Mouse (Mus musculus) liver, adult (tissue): ENCODE measurements around the gene Glt6d1.

ENCODE experiments used
- GATA4 ChIP-seq: IDR thresholded peaks from 2 replicates; pipeline ENCODE4 v1.6.1; 2014; ENCODE audit warnings: mild to moderate bottlenecking, low read length; ENCODE audit not compliant: insufficient replicate concordance

Glt6d1 gene

DNA sequence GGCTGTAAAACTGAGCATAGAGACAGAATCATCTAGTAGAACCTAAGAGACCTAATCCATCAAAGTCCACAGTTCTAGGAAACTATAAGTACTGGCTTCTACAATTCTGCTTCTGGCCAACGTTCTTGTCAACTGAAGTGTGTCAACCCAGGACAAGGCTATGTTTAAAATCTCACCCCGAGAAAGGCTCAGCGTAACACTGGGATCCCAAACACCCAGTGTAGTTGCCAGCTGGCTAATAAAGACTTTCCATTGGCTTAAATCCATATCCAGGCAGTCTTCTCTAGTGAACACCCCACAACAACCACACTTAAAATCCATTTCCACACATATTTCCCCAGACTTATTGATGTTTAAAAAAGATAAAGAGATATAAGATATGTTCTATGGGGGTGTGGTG is 15.1 kb upstream of the Glt6d1 start:
- no peak for TF ChIP-seq GATA4

DNA sequence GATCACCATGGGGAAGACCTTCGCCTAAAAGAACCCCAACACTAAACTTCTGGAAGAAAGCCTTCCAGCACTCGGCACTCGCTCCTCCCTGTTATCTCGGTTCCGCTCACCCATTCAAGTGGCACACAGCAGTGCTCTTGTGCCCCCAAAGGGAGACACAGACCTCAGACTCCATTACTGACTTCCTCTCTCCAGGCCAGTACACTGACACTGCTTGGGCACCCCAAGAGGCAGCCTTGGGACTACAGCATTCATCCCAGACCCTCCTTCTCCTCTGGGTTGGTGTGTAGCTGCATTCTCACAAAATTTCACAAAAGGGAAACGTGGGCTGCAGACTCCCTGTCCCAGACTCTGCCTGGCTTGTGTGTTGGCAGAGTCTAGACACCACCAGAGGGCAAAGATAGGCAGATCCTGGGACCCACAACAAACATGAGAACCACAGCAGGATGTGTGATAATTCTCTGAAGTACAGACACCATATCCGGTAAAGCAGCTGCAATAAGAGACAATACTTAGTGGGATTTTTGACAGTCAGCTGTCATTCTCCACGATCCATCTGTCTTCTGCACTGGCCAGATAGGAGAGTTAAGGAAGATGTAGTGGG is 12.8 kb upstream of the Glt6d1 start:
- no peak for TF ChIP-seq GATA4

DNA sequence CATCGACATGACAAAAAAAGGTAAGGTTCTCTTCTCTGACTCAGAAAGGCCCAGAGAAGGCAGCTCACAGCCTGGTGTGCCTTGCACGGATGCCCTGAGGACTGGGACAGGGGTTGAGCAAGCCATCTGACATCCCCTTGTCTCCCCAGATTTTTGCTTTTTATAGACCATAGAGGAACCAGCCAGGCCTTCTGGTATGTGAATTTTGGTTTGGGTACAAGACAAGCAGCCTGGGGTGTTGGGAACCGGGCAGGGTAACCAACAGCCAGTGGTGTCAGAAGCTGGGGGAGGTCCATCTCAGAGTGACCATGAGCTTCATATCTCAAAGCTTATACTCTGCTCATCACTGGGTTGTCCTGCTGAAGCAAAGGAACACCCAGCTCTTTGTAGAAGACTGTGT is 9.1 kb upstream of the Glt6d1 start:
- no peak for TF ChIP-seq GATA4

DNA sequence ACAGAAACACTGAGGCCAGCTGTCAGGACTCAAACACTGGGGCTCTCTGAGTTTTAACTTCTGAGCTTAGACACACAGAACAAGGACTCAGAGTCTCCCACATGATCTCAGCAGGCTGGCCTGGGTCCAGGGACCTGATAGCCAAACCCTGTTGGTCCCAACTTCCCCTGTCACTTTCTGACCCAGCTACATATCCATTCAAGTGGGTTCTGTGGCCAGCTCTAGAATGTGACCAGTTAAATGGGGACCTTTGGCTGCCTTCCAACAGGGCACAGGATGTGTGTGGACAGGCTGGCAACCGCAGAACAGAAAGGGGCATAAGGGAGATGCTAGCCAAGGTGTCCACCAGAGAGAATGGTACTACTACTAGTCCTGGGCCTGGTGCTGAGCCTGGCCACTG is 7.2 kb upstream of the Glt6d1 start, which contains the start of gene Lcn9:
TSS of gene Lcn9 (plus strand) at position 348 of the 400 bp plus-strand sequence.
- no peak for TF ChIP-seq GATA4

DNA sequence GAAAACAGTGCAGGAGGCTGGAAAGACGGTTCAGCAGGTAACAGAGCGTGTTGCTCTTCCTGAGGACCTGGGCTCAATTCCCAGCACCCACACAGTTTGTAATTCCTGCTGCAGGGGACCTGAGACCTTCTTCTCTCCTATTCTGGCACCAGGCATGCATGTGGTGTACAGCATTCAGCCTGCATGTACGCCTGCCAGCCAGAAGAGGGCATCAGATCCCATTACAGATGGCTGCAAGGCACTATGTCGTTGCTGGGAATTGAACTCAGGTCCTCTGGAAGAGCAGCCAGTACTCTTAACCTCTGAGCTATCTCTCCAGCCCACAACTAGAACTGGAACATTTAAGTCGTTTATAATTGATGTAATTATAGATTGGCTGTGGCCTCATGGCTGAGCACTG is 2.3 kb downstream of the Glt6d1 start:
- no peak for TF ChIP-seq GATA4

DNA sequence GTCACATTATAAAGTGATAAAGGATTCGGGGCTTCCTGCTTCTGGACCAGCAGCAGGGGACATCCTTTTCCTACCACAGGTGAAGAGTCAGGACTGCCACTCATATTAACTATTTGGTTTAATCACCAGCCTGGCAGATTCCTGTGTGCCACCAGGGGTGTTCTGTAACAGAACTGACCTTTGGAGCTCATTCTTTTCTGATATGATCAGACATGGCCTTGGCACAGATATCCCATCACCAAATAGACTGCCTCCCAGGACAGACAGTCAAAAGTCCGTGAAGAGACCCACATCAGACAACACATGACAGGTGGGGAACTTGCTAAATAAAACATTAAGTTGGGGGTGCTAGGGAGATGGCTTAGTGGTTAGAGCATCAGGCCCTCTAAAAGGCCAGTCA is 3.9 kb downstream of the Glt6d1 start:
- no peak for TF ChIP-seq GATA4

DNA sequence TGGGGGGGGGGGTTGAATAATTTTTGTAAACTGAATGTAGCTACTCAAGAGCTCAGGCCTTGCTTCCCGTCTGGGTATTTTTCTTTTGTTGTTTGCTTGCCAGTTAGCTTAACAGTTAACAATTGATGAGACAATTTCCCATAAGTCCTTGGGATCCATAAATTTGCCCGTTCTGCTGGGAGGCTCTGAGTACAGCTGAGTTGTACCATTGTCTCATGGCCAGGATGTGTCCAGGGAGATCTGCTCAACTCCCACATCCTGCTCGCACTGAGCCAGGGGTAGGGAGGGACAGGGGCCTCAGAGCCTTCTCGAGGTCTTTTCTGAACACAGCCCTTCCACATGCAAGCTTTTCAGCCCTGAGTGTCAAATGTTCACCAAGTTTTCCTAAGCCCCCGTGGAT is 17.6 kb downstream of the Glt6d1 start:
- TF ChIP-seq GATA4, result no peak

DNA sequence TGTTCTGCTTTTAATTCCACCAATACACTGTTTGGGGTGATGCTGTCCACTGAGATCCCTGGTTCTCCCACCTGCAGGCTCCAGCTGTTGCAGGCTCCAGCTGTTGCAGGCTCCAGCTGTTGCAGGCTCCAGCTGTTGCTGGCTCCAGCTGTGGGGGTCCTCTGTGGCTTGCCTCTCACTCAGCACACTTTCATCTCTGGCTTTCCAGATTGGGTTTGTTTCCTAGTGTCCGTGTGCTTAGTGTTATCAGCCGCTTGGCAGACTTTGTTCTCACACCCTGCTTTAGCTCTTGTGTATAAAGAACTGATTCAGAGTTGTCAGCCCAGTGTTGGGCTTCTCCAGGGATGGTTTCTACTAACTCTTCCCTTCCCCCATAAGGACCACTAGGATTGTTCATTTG is 18.0 kb downstream of the Glt6d1 start:
- TF ChIP-seq GATA4, result no peak

DNA sequence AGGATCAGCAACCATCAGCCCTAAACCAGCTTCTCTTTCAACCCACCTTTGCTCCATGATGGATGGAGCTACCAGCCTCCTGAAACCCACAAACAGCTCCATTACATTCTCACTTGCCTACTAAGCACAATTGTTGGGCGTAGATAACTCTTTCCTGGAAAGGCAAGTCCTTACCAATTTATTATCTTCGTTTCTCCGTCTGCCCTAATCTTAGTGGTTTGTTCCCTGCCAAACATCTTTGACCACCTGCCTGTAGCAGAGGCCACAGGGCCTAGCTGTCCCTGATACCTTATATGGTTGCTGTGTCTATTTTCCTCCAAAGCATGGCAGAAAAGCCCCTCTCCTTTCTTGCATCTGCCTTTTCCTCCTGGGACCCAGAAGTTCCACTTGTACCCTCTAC is 26.6 kb downstream of the Glt6d1 start:
- TF ChIP-seq GATA4, result no peak

DNA sequence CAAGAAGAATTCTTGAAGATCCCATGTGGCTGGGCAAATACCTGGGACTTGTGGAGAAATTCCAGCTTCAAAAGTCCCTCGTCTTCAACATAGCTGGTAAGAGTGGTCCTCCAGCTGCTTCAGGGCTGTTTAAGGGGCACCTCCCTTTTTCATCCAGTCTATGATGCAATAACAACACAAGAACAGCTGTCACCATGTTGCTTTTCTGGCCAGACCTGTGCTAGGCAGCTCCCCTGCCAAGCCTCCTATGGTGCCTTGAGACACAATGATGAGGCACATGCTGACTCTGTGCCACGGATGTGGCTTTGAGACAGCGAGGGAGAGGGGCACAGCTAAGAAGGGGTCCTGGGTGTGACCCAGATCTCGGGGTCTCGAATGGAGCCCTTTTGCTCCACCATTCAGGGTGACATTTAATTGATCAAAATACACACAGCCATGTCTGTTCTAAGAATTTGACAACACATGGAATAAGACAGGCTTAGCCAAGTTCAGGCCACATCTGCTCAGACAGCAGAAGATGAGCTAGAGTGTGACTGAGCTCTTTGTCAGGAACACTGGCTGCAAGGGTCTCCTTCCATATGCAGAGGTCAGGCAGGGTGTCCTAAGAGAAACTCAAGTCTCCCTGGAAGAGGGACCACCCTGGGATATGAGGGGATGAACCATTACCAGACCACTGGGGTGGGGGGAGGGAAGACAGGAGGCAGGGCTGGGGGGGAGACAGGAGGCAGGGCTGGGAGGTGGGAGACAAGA is 29.9 kb downstream of the Glt6d1 start:
- TF ChIP-seq GATA4, result no peak

DNA sequence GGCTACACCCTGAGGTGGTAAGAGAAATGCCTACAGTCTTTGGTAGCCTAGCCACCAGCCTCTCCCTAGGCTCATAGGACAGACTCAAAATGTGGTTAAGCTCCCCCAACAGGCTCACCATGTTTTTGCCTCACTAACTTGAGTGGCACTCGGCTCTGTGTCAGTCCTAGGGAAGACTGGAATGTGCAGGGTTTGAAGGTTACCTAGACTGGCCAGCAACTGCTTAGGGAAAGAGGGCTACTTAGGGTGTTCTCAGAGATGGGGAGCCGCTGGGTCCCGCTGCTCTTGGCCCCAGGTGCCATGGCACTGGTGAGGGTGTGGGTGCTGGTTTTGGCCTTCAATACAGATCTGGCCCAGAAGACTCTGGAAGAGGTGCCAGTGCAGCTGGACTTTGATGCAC is 33.7 kb downstream of the Glt6d1 start, which contains the start of gene Gm13539:
TSS of gene Gm13539 (plus strand) at position 301 of the 400 bp plus-strand sequence.
- no peak for TF ChIP-seq GATA4

DNA sequence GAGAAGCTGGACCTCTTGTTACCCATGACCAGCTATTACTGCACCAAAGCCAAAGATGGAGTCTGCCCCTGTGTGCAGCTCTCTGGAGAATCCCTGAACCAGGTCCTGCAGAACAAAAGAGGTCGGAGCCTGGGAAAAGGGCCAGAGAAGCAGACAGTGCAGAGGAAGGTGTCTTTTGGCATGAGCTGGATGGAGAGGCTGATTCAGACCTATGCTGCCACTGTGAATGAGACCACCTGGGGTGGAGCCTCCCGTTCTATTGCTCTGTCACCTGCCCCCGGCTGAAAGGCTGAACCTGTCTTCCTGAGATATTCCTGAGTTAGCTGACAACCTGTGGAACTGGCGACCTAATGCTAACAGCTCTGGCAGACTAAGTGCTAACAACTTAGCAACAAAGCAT is 34.7 kb downstream of the Glt6d1 start:
- TF ChIP-seq GATA4, result no peak

DNA sequence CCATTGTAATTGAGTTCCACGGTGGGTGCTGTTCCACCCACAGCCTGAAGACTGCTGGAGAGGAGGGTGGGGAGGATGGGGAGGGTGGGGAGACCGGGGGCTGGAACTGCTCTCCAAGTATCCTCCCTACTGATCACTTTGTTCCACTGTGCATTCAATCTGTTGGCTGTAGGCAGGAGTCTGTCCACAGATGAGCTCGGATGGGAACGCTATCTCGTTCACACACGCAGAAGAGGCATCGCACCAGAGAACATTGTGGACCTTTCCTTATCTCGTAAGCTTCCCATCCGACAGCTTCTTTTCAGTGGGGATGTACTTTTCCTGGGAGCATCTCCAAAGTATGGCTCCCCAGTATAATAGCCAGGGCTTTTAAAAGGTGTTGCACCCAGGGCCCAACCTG is 36.6 kb downstream of the Glt6d1 start:
- TF ChIP-seq GATA4, result no peak

DNA sequence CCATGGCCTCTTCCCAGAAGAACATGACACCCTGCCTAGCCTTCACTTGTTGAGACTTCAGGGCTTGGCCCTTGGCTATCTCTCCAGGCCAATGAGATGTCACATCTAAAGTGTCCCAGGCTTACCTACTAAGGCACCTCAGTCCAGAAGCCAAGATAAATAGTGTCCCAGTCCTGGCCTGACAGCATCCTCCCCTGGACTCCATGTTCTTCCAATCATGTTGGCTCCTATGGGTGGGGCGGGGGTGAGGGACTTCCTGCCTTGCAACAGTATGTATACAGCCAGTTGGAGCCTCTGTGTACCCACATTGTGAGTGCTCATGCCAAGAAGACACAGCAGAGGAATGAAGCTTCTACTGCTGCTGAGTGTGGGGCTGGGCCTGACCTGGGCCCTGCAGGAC is 38.9 kb downstream of the Glt6d1 start, which contains the start of gene Lcn11:
TSS of gene Lcn11 (plus strand) at position 301 of the 400 bp plus-strand sequence.
- TF ChIP-seq GATA4, result no peak

DNA sequence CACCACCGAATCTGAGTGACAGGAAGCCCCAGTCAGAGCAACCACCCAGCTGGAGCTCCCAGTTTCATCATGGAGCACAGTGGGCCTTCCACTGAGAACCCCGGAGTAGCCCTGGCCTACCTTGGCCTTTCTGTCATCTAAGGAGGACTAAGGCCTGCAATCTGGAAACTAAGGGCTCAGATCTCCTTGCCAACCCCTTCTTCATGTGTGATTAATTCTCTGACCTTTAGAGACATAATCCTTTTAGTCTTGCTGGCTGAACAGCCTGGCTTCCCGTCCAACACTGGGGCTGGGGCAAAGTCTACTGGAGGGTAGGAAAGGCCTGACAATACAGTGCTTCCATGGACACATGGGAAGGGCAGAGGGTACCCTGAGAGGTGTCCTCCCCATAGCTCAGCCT is 39.7 kb downstream of the Glt6d1 start:
- TF ChIP-seq GATA4, result no peak

DNA sequence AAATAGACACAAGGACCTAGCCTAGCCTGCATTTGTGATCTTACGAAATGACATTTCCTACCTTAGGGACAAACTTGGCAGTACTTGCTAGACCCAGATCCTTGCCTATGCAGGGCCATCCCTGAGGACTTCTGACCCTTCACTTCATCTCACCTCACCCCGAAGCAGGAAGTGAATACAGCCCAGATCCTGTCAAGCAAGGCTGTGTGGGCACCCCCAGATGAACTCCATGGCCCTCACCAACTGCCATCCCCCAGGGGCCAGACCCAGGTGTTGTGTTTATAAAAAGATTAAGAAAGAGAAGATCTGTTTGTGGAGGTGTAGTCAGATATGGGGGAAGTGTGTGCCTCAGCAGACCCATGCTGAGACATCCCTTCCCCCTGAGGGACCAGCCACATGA is 41.0 kb downstream of the Glt6d1 start:
- TF ChIP-seq GATA4, result no peak

DNA sequence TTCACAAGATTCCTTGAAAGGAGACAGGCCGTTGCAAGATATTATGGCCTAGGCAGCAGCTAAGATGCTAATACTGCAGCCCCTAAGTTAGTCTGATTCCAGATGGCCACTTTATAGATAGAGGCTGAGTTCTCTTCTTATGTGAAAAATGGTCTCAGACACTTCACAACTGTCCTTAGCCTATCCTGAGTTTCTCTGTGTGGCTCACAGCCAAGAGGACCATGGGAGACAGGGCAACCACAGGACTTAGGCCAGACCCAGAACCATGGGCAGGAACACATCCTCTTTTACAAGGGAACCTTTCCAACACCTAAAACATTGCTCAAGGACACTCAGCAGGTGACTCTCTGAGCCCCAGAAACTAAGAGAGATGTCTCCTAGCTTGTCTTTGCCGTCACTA is 42.1 kb downstream of the Glt6d1 start:
- no peak for TF ChIP-seq GATA4

DNA sequence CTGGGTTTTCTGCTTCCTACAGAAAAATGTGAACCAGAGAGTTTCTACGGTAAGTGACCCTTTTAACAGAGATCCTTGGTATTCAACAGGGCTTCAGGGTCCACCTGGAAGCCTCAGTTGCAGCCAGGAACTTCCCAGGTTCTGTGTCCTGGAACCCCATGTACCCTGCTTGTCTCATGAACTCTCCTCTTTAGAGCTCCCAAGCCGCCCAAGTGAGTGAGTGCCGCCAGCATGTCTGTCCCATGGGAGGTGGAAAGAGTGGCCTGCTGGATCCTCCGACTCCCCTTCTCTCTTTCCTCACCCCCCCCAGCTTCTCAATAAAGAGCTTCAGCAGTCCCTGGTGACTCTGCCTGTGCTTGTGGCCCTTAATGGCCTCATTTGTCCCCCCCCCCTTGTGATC is 47.9 kb downstream of the Glt6d1 start:
- no peak for TF ChIP-seq GATA4

DNA sequence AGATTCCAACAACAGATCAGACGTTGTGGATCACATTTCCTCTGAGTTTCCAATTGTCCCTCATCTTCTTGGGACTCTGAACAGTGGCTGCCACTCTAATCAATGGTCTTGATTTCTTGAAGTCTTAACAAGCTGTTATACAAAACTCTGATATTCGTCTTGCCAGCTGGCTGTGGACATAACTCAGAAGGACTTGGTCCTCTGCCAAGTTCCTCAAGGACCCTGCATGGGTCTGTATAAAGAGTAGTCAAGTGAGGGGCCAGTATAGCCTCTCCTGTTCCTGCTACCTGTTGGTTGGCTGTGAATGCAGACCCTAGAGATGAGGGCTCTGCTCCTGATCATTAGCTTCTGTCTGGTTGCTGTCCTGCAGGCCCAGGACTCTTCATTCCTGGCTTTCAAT is 50.4 kb downstream of the Glt6d1 start, which contains the start of gene Lcn3:
TSS of gene Lcn3 (plus strand) at position 301 of the 400 bp plus-strand sequence.
- no peak for TF ChIP-seq GATA4
